8 mouse cellular contexts compared by ENCODE assay signal in the genomic region with DNA sequence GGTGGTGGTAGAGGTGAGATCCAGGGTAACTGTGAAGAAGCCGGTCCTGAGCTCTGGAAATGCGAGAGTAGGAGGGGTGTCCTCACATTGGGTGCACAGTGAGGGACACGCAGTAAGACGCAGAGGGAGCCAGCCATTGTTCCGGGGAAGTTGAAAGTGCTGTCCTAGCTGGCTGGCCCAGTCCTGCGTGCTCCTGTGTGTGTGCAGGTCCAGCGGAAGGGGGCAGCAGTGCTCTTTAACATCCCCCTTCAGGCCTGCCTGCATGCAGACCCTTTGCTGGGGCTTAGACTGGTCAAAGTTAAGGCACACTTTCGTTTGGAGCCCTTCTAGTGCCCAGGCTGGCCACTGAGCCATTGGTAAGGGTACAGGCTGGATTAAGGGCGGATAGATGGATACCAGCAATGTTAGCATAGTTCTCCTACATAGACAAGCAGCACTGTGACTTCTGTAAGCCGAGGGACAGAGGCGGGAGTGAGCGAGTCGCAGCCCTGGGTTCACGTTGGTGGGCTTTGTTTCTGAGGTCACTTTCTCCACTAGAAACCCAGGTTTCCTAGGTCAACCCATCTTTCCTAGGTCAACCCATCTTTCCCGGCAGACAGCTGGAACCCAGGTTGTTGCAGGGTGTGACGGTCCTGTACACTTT. TPM values are rescaled to one million over a fixed set of nuclear protein-coding genes. Genes with fewer than 3 reads are reported as not detected.
DNase-seq lines count a peak whose midpoint lies in the region; ATAC-seq and TF ChIP-seq lines count a peak whose summit lies in the region.

No protein-coding gene starts in this region.

- peak overlapping the region; percentile 98 for H3K4me2 ChIP-seq in intestine, postnatal 0 days (replicated peaks; ENCODE audit: low read depth)
- peak overlapping the region; percentile 94 for H3K4me2 ChIP-seq in myocyte (ENCODE audit: low read depth)

- peak; percentile 78 for TF ChIP-seq CTCF in intestine, postnatal 0 days (IDR thresholded peaks at IDR 0.05; ENCODE audit: low read depth)
- peak; percentile 58 for TF ChIP-seq CTCF in liver, adult 2 months (IDR thresholded peaks at IDR 0.05; ENCODE audit: low read depth, low read length)

- peaks cover 20% of the 10 kb centered on the region for H3K36me3 ChIP-seq in intestine, postnatal 0 days (ENCODE audit: control insufficient read depth, insufficient read depth)
- no peaks in the 10 kb centered on the region for H3K36me3 ChIP-seq in liver, adult 2 months (ENCODE audit: control insufficient read depth, insufficient read depth, low read length)
- no peaks in the 10 kb centered on the region for H3K36me3 ChIP-seq in myocyte (ENCODE audit: control insufficient read depth, insufficient read depth)

- H3K9ac ChIP-seq in intestine, postnatal 0 days (ENCODE audit: low read depth, low read length): no peak overlapping the region
- H3K9ac ChIP-seq in liver, adult 2 months (ENCODE audit: low read depth, low read length): no peak overlapping the region

- H3ac ChIP-seq in myocyte (ENCODE audit: control insufficient read depth, insufficient read length): no peak overlapping the region

- no peak for ATAC-seq in intestine, postnatal 0 days
- ATAC-seq in activated CD4-positive, CD25-positive, alpha-beta regulatory T cell, adult 4 months: no peak

- peaks cover 16% of the 10 kb centered on the region for H3K79me2 ChIP-seq in liver, adult 2 months (ENCODE audit: control insufficient read depth, insufficient read depth, low read length)
- peaks cover 36% of the 10 kb centered on the region for H3K79me2 ChIP-seq in myocyte (ENCODE audit: control insufficient read depth, insufficient read depth)

- peaks cover 10% of the 10 kb centered on the region for H3K4me1 ChIP-seq in intestine, postnatal 0 days (replicated peaks; ENCODE audit: control insufficient read depth, insufficient read depth, low read length)
- peaks cover 11% of the 10 kb centered on the region for H3K4me1 ChIP-seq in liver, adult 2 months (ENCODE audit: control insufficient read depth, insufficient read depth, low read length)

- 0 out of 2 replicates have a peak, but pooled peaks have one; percentile 12 for TF ChIP-seq POLR2A in liver, adult 2 months (IDR thresholded peaks at IDR 0.05; ENCODE audit: extremely low read depth, insufficient read depth, low read length)
- no peak for TF ChIP-seq POLR2A in myocyte (IDR thresholded peaks at IDR 0.05; ENCODE audit: insufficient read length, low read depth)

- 40% methylated on average over 16 of the region's 16 CpGs for WGBS in intestine, postnatal 0 days
- 81% methylated on average over 16 of the region's 16 CpGs for WGBS in liver, adult 2 months

- peak overlapping the region; percentile 29 for H3K4me3 ChIP-seq in intestine, postnatal 0 days (ENCODE audit: low read depth, low read length)
- no peak overlapping the region for H3K4me3 ChIP-seq in liver, adult 2 months (ENCODE audit: insufficient read depth, low read depth, low read length)
- H3K4me3 ChIP-seq in myocyte: no peak overlapping the region

- H3K27me3 ChIP-seq in intestine, postnatal 0 days (replicated peaks; ENCODE audit: control insufficient read depth, insufficient read depth, low read length): no peaks in the 10 kb centered on the region
- no peaks in the 10 kb centered on the region for H3K27me3 ChIP-seq in liver, adult 2 months (ENCODE audit: control insufficient read depth, insufficient read depth, low read length)
- no peaks in the 10 kb centered on the region for H3K27me3 ChIP-seq in myocyte (ENCODE audit: control insufficient read depth, insufficient read depth, insufficient read length)

- H3K27ac ChIP-seq in intestine, postnatal 0 days (ENCODE audit: low read depth, low read length): no peak overlapping the region
- no peak overlapping the region for H3K27ac ChIP-seq in liver, adult 2 months (replicated peaks; ENCODE audit: insufficient read depth, low read depth, low read length)

- H3K9me3 ChIP-seq in intestine, postnatal 0 days (ENCODE audit: control insufficient read depth): no peaks in the 10 kb centered on the region

- peak; percentile 18 for DNase-seq in ovary, adult 18-20 months (ENCODE audit: low spot score)
- no peak for DNase-seq in ovary, postnatal 10 days (ENCODE audit: low spot score)
- DNase-seq in cerebellum, adult 8-10 months: peak; percentile 36
- peak; percentile 33 for DNase-seq in frontal cortex, postnatal 36 days (ENCODE audit: low spot score in 2 of 2)
- no peak for DNase-seq in liver, adult 2 months (ENCODE audit: extremely low read depth, low read depth, low spot score)

TF ChIP-seq in myocyte, 11 proteins besides CTCF, POLR2A, EP300 and RAD21:
- TF ChIP-seq MYOG (IDR thresholded peaks at IDR 0.05; ENCODE audit: control insufficient read depth in 1 of 3, insufficient read depth in 1 of 3, insufficient read length in 2 of 3, low read depth in 2 of 3) (no peak), E2F4 (IDR thresholded peaks at IDR 0.05; ENCODE audit: insufficient read depth) (no peak), SRF (IDR thresholded peaks at IDR 0.05; ENCODE audit: control insufficient read depth, insufficient read length, low read depth) (no peak), TCF3 (IDR thresholded peaks at IDR 0.05; ENCODE audit: insufficient read length, low read depth) (no peak), MAX (IDR thresholded peaks at IDR 0.05; ENCODE audit: low read depth) (no peak), CEBPB (IDR thresholded peaks at IDR 0.05; ENCODE audit: insufficient read depth, poor library complexity, severe bottlenecking) (no peak), TCF12 (IDR thresholded peaks at IDR 0.05; ENCODE audit: insufficient read depth, poor library complexity, severe bottlenecking) (no peak), USF1 (IDR thresholded peaks at IDR 0.05; ENCODE audit: low read depth) (no peak), POLR2AphosphoS2 (IDR thresholded peaks at IDR 0.05; ENCODE audit: insufficient read length, low read depth) (no peak), REST (IDR thresholded peaks at IDR 0.05; ENCODE audit: insufficient read depth, insufficient read length) (no peak), MYOD1 (IDR thresholded peaks at IDR 0.05; ENCODE audit: control insufficient read depth in 1 of 3, insufficient read length in 2 of 3, low read depth in 2 of 3) (no peak)

RNA-seq across cellular contexts. Expression of gene Fbxl14, which starts 3.6 kb away (rescaled TPM):
- polyA plus RNA-seq in intestine, postnatal 0 days (2015; fragmentation: Nextera tagmentation; extraction: Ambion mirVana): 4.0 and 4.4 TPM in 2 replicates
- total RNA-seq in liver, adult 2 months (2014; rRNA removed): 5.0 and 7.9 TPM in 2 replicates
- 17.5 and 18.7 TPM in 2 replicates for polyA plus RNA-seq in liver, adult 2 months (2012; rRNA removed)
- polyA plus RNA-seq in myocyte (2012; fragmentation: generic; extraction: Trizol): 13.1 TPM
- polyA plus RNA-seq in activated CD4-positive, CD25-positive, alpha-beta regulatory T cell, adult 4 months (2017; shearing (Covaris generic)): 10 to 100 TPM; 13.2 to 15.8 TPM

Comparison
In these comparisons a context has a peak if more than half of its experiments do, and no peak if none do; other contexts are left out.
1. DNase-seq: peak in ovary, adult 18-20 months (single experiment), cerebellum, adult 8-10 months (single experiment) and frontal cortex, postnatal 36 days (2 of 2); none in ovary, postnatal 10 days (single experiment) and liver, adult 2 months (single experiment).